Mouse (Mus musculus) liver, embryonic 18 days (tissue): Measurements from ENCODE around the gene Prrc2a. TPM values are rescaled to one million over a fixed set of nuclear protein-coding genes. Genes with fewer than 3 reads are reported as not detected.

Source experiments
- polyA plus RNA-seq: library from polyadenylated mRNA; depleted of rRNA; stranded (reverse); fragments of >200 nt; gene quantifications from 2 replicates; pipeline ENCODE4 v1.2.3, GENCODE M21; 2012; rRNA removed

The Prrc2a gene
- polyA plus RNA-seq, 1 experiment = 42.6 TPM

Other genes starting within 250 kb of the Prrc2a start
- gene Neu1, start 233.6 kb downstream of the Prrc2a start, polyA plus RNA-seq = 21.1 and 21.2 TPM in 2 replicates
- gene Hspa1b, start 205.7 kb downstream of the Prrc2a start, polyA plus RNA-seq = 3.1 and 3.3 TPM in 2 replicates
- not detected in 2 replicates for gene Gm20481, start 195.0 kb downstream of the Prrc2a start, polyA plus RNA-seq
- 1.9 and 2.5 TPM in 2 replicates for gene Hspa1a, start 192.7 kb downstream of the Prrc2a start, polyA plus RNA-seq
- gene Hspa1l, start 192.2 kb downstream of the Prrc2a start, polyA plus RNA-seq = 0.06 and 0.07 TPM in 2 replicates
- gene Lsm2, start 183.0 kb downstream of the Prrc2a start, polyA plus RNA-seq = 64.3 and 69.6 TPM in 2 replicates
- gene Vars, start 163.9 kb downstream of the Prrc2a start, polyA plus RNA-seq = 42.1 and 47.2 TPM in 2 replicates
- gene Vwa7, start 148.3 kb downstream of the Prrc2a start, polyA plus RNA-seq = 0.17 and 0.23 TPM in 2 replicates
- 4.3 and 5.0 TPM in 2 replicates for gene Sapcd1, start 136.9 kb downstream of the Prrc2a start, polyA plus RNA-seq
- gene Msh5, start 118.2 kb downstream of the Prrc2a start, polyA plus RNA-seq = 7.7 and 8.5 TPM in 2 replicates
- gene Clic1, start 114.9 kb downstream of the Prrc2a start, polyA plus RNA-seq = 88.4 and 92.7 TPM in 2 replicates
- 13.9 and 14.9 TPM in 2 replicates for gene Ddah2, start 105.9 kb downstream of the Prrc2a start, polyA plus RNA-seq
- gene Ly6g6c, start 99.5 kb downstream of the Prrc2a start, polyA plus RNA-seq = 0.06 TPM in 1 of 2 replicates, not detected in the other
- 1.5 and 1.9 TPM in 2 replicates for gene Mpig6b, start 98.7 kb downstream of the Prrc2a start, polyA plus RNA-seq
- 0.28 and 0.30 TPM in 2 replicates for gene Ly6g6e, start 88.0 kb downstream of the Prrc2a start, polyA plus RNA-seq
- gene Ly6g6d, start 86.8 kb downstream of the Prrc2a start, polyA plus RNA-seq = 0.71 and 0.79 TPM in 2 replicates
- 4.7 and 4.8 TPM in 2 replicates for gene Ly6g6f, start 79.3 kb downstream of the Prrc2a start, polyA plus RNA-seq
- 32.1 and 32.4 TPM in 2 replicates for gene Abhd16a, start 75.6 kb downstream of the Prrc2a start, polyA plus RNA-seq
- gene Ly6g5c, start 56.6 kb downstream of the Prrc2a start, polyA plus RNA-seq = not detected in 2 replicates
- gene Ly6g5b, start 49.5 kb downstream of the Prrc2a start, polyA plus RNA-seq = 0.46 and 0.64 TPM in 2 replicates
- 8.0 and 8.7 TPM in 2 replicates for gene Gpank1, start 43.4 kb downstream of the Prrc2a start, polyA plus RNA-seq
- 84.1 and 85.2 TPM in 2 replicates for gene Csnk2b, start 42.8 kb downstream of the Prrc2a start, polyA plus RNA-seq
- 1.8 and 2.0 TPM in 2 replicates for gene D17H6S53E, start 38.5 kb downstream of the Prrc2a start, polyA plus RNA-seq
- gene Apom, start 32.8 kb downstream of the Prrc2a start, polyA plus RNA-seq = 464 and 524 TPM in 2 replicates
- gene Bag6, start 29.7 kb downstream of the Prrc2a start, polyA plus RNA-seq = 37.8 and 48.6 TPM in 2 replicates
- gene Aif1, start 11.2 kb upstream of the Prrc2a start, polyA plus RNA-seq = 10.5 and 12.9 TPM in 2 replicates
- gene Lst1, start 23.5 kb upstream of the Prrc2a start, polyA plus RNA-seq = 69.9 and 71.0 TPM in 2 replicates
- 5.2 and 5.9 TPM in 2 replicates for gene Ltb, start 29.5 kb upstream of the Prrc2a start, polyA plus RNA-seq
- 1.4 TPM in 2 replicates for gene Tnf, start 37.1 kb upstream of the Prrc2a start, polyA plus RNA-seq
- 0.06 TPM in 1 of 2 replicates, not detected in the other for gene Lta, start 40.5 kb upstream of the Prrc2a start, polyA plus RNA-seq
- 0.08 and 0.26 TPM in 2 replicates for gene Gm16181, start 55.9 kb upstream of the Prrc2a start, polyA plus RNA-seq
- 2.0 and 2.3 TPM in 2 replicates for gene Atp6v1g2, start 68.8 kb upstream of the Prrc2a start, polyA plus RNA-seq
- gene Nfkbil1, start 70.9 kb upstream of the Prrc2a start, polyA plus RNA-seq = 5.1 and 5.4 TPM in 2 replicates
- 170 and 199 TPM in 2 replicates for gene Ddx39b, start 76.8 kb upstream of the Prrc2a start, polyA plus RNA-seq
- gene H2-D1, start 97.8 kb upstream of the Prrc2a start, polyA plus RNA-seq = 108 and 132 TPM in 2 replicates
- gene H2-Q1, start 155.5 kb upstream of the Prrc2a start, polyA plus RNA-seq = 0.06 TPM in 2 replicates
- 2.3 and 3.8 TPM in 2 replicates for gene H2-Q2, start 177.3 kb upstream of the Prrc2a start, polyA plus RNA-seq
- 18.2 and 23.7 TPM in 2 replicates for gene H2-Q4, start 214.7 kb upstream of the Prrc2a start, polyA plus RNA-seq